Mouse (Mus musculus): Measurements from ENCODE around the gene Dab1. TPM values are rescaled to one million over a fixed set of nuclear protein-coding genes. Genes with fewer than 3 reads are reported as not detected.

Dab1 gene
- total RNA-seq, 2 experiments from 2014 or later: 115 to 127 TPM

GRCm38 (mm10) chr4:104384704-104385103 lies 765.5 kb downstream of the Dab1 start:
- intact Hi-C loops (cut with DNase I): no loop called here
- DNase-seq (ENCODE audit: extremely low spot score in 1 of 2, low spot score in 2 of 2): no peak

GRCm38 (mm10) chr4:104385272-104385671 lies 766.1 kb downstream of the Dab1 start:
- DNase-seq (ENCODE audit: extremely low spot score in 1 of 2, low spot score in 2 of 2): no peak
- intact Hi-C loops (cut with DNase I): no loop called here

- no peak for DNase-seq (ENCODE audit: extremely low spot score in 1 of 2, low spot score in 2 of 2)
- intact Hi-C loops (cut with DNase I): no loop called here
Observed at GRCm38 (mm10) chr4:104395515-104395914, 776.4 kb downstream of the Dab1 start.

- peak in 1 of 2 experiments; percentile 20 for DNase-seq (ENCODE audit: extremely low spot score in 1 of 2, low spot score in 2 of 2)
- intact Hi-C loops (cut with DNase I): no loop called here
Observed at GRCm38 (mm10) chr4:104396095-104396494, 776.9 kb downstream of the Dab1 start.

GRCm38 (mm10) chr4:104399106-104399730 lies 780.1 kb downstream of the Dab1 start:
- DNase-seq (ENCODE audit: extremely low spot score in 1 of 2, low spot score in 2 of 2): peak in 1 of 2 experiments; percentile 61
- intact Hi-C loops (cut with DNase I): no loop called here

- intact Hi-C loops (cut with DNase I): no loop called here
- no peak for DNase-seq (ENCODE audit: extremely low spot score in 1 of 2, low spot score in 2 of 2)
Observed at GRCm38 (mm10) chr4:104404099-104404498, 784.9 kb downstream of the Dab1 start.

GRCm38 (mm10) chr4:104410922-104411321 lies 791.8 kb downstream of the Dab1 start:
- DNase-seq (ENCODE audit: extremely low spot score in 1 of 2, low spot score in 2 of 2): no peak
- intact Hi-C loops (cut with DNase I): no loop called here

- intact Hi-C loops (cut with DNase I): no loop called here
- DNase-seq (ENCODE audit: extremely low spot score in 1 of 2, low spot score in 2 of 2): no peak
Observed at GRCm38 (mm10) chr4:104415482-104415881, 796.3 kb downstream of the Dab1 start.

- no peak for DNase-seq (ENCODE audit: extremely low spot score in 1 of 2, low spot score in 2 of 2)
Observed at GRCm38 (mm10) chr4:104418354-104418753, 799.2 kb downstream of the Dab1 start.

GRCm38 (mm10) chr4:104420983-104421680 lies 802.0 kb downstream of the Dab1 start:
- intact Hi-C loops (cut with DNase I): no loop called here
- DNase-seq (ENCODE audit: extremely low spot score in 1 of 2, low spot score in 2 of 2): no peak

More at GRCm38 (mm10) chr4:104418354-104418753, 799.2 kb downstream of the Dab1 start:
- intact Hi-C loops (cut with DNase I): no loop called here

GRCm38 (mm10) chr4:104429127-104429526 lies 810.0 kb downstream of the Dab1 start:
- intact Hi-C loops (cut with DNase I): no loop called here

GRCm38 (mm10) chr4:104431231-104431855 lies 812.2 kb downstream of the Dab1 start:
- no peak for DNase-seq (ENCODE audit: extremely low spot score in 1 of 2, low spot score in 2 of 2)
- intact Hi-C loops (cut with DNase I): no loop called here

More at GRCm38 (mm10) chr4:104429127-104429526, 810.0 kb downstream of the Dab1 start:
- DNase-seq (ENCODE audit: extremely low spot score in 1 of 2, low spot score in 2 of 2): no peak

GRCm38 (mm10) chr4:104432150-104432549 lies 813.0 kb downstream of the Dab1 start:
- intact Hi-C loops (cut with DNase I): no loop called here
- DNase-seq (ENCODE audit: extremely low spot score in 1 of 2, low spot score in 2 of 2): no peak

GRCm38 (mm10) chr4:104435736-104436135 lies 816.6 kb downstream of the Dab1 start:
- DNase-seq (ENCODE audit: extremely low spot score in 1 of 2, low spot score in 2 of 2): no peak
- intact Hi-C loops (cut with DNase I): no loop called here

- intact Hi-C loops (cut with DNase I): no loop called here
- DNase-seq (ENCODE audit: extremely low spot score in 1 of 2, low spot score in 2 of 2): no peak
Observed at GRCm38 (mm10) chr4:104436411-104436810, 817.3 kb downstream of the Dab1 start.

GRCm38 (mm10) chr4:104438730-104439129 lies 819.6 kb downstream of the Dab1 start:
- intact Hi-C loops (cut with DNase I): no loop called here

GRCm38 (mm10) chr4:104439641-104440040 lies 820.5 kb downstream of the Dab1 start:
- no peak for DNase-seq (ENCODE audit: extremely low spot score in 1 of 2, low spot score in 2 of 2)
- intact Hi-C loops (cut with DNase I): no loop called here

More at GRCm38 (mm10) chr4:104438730-104439129, 819.6 kb downstream of the Dab1 start:
- no peak for DNase-seq (ENCODE audit: extremely low spot score in 1 of 2, low spot score in 2 of 2)

- DNase-seq (ENCODE audit: extremely low spot score in 1 of 2, low spot score in 2 of 2): no peak
- intact Hi-C loops (cut with DNase I): no loop called here
Observed at GRCm38 (mm10) chr4:104442925-104443747, 824.0 kb downstream of the Dab1 start.

GRCm38 (mm10) chr4:104443775-104444174 lies 824.6 kb downstream of the Dab1 start:
- intact Hi-C loops (cut with DNase I): no loop called here
- no peak for DNase-seq (ENCODE audit: extremely low spot score in 1 of 2, low spot score in 2 of 2)

Measured in left cerebral cortex, postnatal 10 days (tissue).